Mouse (Mus musculus) spleen, adult 2 months (tissue): Measurements from ENCODE around the gene Slc35e1. TPM values are rescaled to one million over a fixed set of nuclear protein-coding genes. Genes with fewer than 3 reads are reported as not detected.

Source experiments
- DNase-seq, 2 experiments: peaks; one replicate each; pipeline versions ENCODE4 v3.0.0 to v3.0.0-alpha.2; 2012 to 2021; ENCODE audit warnings: low spot score in 2 of 2, low read depth in 1 of 2
- H3K27ac ChIP-seq: fragments of 200-500 bp; 2 replicates; pipeline ENCODE4 v1.5.1; 2012; ENCODE audit warnings: low read length, inconsistent platforms; ENCODE audit not compliant: insufficient read depth
- H3K27me3 ChIP-seq: fragments of 200-500 bp; 2 replicates; pipeline ENCODE4 v1.6.1; 2012; ENCODE audit warnings: mild to moderate bottlenecking, moderate library complexity, low read length, inconsistent platforms; ENCODE audit not compliant: control insufficient read depth, insufficient read depth
- H3K36me3 ChIP-seq: fragments of 200-500 bp; 2 replicates; pipeline ENCODE4 v1.6.1; 2012; ENCODE audit warnings: mild to moderate bottlenecking, low read length, inconsistent platforms; ENCODE audit not compliant: control insufficient read depth, insufficient read depth
- H3K4me1 ChIP-seq: fragments of 200-500 bp; 2 replicates; pipeline ENCODE4 v1.6.1; 2011; ENCODE audit warnings: inconsistent platforms; ENCODE audit not compliant: control insufficient read depth, insufficient read depth, insufficient read length
- H3K4me3 ChIP-seq: fragments of 200-500 bp; 2 replicates; pipeline ENCODE4 v1.5.1; 2011; ENCODE audit warnings: mild to moderate bottlenecking, inconsistent platforms; ENCODE audit not compliant: insufficient read depth, insufficient read length; ENCODE audit errors: extremely low read depth
- CTCF ChIP-seq: fragments of 200-500 bp; IDR thresholded peaks from 2 replicates; pipeline ENCODE4 v1.5.1; 2011; ENCODE audit warnings: mild to moderate bottlenecking, inconsistent platforms; ENCODE audit not compliant: insufficient read depth, insufficient read length, insufficient replicate concordance; ENCODE audit errors: extremely low read depth
- POLR2A ChIP-seq: fragments of 200-500 bp; IDR thresholded peaks from 2 replicates; pipeline ENCODE4 v1.6.1; 2011; ENCODE audit warnings: low read depth, low read length, inconsistent platforms
- WGBS: fragments of 180-500 bp; shearing (Covaris S2); methylation state at CpG from one replicate; pipeline ENCODE4 v1.1.7; 2018; 5-methylcytosine and 5-hydroxymethylcytosine counted together
- polyA plus RNA-seq: library from polyadenylated mRNA; depleted of rRNA; stranded (reverse); fragments of >200 nt; gene quantifications from 2 replicates; pipeline ENCODE4 v1.2.3, GENCODE M21; 2012

The Slc35e1 gene
- polyA plus RNA-seq, 1 experiment: 55.2 TPM

DNA sequence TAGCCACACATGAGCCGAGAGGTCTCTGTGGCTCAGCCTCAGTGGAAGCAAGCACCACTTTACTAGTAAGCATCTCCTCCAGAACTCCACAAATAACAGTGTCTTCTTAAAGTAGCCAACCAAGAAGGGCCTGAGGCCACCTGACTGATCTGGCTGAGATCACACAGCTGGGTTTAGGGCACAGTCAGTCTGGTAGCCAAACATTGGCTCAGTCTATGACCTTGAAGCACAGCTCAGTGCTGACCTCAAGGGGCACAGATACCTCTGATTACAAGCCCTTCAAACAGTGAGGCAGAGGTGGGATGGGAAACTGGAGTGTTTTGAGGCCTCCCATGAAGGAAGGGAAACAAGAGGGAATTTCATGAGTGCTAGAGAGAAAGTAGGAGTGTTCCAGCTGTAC lies 20.2 kb upstream of the Slc35e1 start:
- H3K36me3 ChIP-seq: no peaks in the 10 kb centered on the region
- no peak for DNase-seq
- H3K27me3 ChIP-seq: no peaks in the 10 kb centered on the region
- WGBS: 88% methylated on average over 1 of the region's 1 CpGs
- TF ChIP-seq POLR2A: no peak
- no peak for TF ChIP-seq CTCF
- no peaks in the 10 kb centered on the region for H3K4me1 ChIP-seq
- H3K4me3 ChIP-seq: no peak overlapping the region
- H3K27ac ChIP-seq: no peak overlapping the region

DNA sequence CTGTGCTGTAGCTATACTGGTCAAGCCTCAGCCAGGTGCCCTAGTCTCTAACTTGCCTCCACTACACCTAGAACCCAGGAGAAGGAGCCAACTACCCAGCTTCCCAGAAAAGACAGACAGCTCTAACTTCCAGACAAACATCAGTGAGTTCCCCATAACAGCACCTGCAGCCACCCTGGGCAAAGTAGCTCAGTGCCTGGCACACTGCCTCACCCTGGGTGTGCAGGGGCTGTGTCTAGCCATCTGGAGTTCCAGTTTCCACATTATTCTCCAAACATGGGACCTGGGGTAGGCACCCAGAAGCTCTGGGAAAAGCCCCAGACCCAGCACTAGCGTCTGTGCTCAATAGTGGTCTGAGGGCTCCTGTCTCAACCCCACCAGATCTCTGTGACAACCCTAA lies 15.1 kb upstream of the Slc35e1 start:
- Histone ChIP-seq H3K36me3 (no peaks in the 10 kb centered on the region), H3K27ac (no peak overlapping the region), H3K27me3 (no peaks in the 10 kb centered on the region), H3K4me1 (no peaks in the 10 kb centered on the region; the same call in 1 of the 2 replicates), H3K4me3 (no peak overlapping the region)
- 92% methylated on average over 1 of the region's 1 CpGs for WGBS
- TF ChIP-seq POLR2A (no peak), CTCF (no peak)
- no peak for DNase-seq

- H3K4me1 ChIP-seq: no peaks in the 10 kb centered on the region; the same call in 1 of the 2 replicates
- no peak overlapping the region for H3K4me3 ChIP-seq
- TF ChIP-seq POLR2A (no peak), CTCF (no peak)
- no peaks in the 10 kb centered on the region for H3K36me3 ChIP-seq
- no peak for DNase-seq
- H3K27ac ChIP-seq: no peak overlapping the region
- H3K27me3 ChIP-seq: no peaks in the 10 kb centered on the region
Measured at GRCm38 (mm10) chr8:72504637-72505314, 12.4 kb upstream of the Slc35e1 start.

GRCm38 (mm10) chr8:72504137-72504536 lies 11.7 kb upstream of the Slc35e1 start:
- Histone ChIP-seq H3K27ac (no peak overlapping the region), H3K27me3 (no peaks in the 10 kb centered on the region), H3K4me1 (no peaks in the 10 kb centered on the region; the same call in 1 of the 2 replicates), H3K36me3 (no peaks in the 10 kb centered on the region), H3K4me3 (no peak overlapping the region)
- TF ChIP-seq CTCF (no peak), POLR2A (no peak)
- no peak for DNase-seq

DNA sequence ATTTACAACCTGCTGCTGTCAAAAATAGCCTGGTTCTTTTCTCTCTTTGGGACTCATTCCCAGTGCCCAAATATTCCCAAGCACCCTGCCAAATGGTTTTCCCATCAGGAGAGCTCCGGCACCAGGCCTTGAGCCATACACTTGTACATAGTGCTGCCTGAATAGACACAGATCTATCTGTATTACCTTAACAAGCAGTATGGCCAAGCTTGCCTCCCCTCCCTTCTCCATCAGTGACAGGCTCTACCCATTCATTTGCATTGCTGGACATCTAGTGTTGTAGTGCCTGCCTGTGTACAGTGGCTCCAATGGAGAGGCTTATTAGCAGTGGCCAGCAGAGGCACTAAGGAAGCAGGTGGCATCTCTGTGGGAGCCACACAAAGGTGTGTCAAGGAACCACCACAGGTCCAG lies 8.1 kb upstream of the Slc35e1 start:
- H3K27ac ChIP-seq: no peak overlapping the region
- WGBS: 96% methylated on average over 1 of the region's 1 CpGs
- H3K4me3 ChIP-seq: no peak overlapping the region
- H3K4me1 ChIP-seq: no peaks in the 10 kb centered on the region; the same call in 1 of the 2 replicates
- no peak for DNase-seq
- no peak for TF ChIP-seq POLR2A
- peaks cover 12% of the 10 kb centered on the region for H3K36me3 ChIP-seq
- no peaks in the 10 kb centered on the region for H3K27me3 ChIP-seq

DNA sequence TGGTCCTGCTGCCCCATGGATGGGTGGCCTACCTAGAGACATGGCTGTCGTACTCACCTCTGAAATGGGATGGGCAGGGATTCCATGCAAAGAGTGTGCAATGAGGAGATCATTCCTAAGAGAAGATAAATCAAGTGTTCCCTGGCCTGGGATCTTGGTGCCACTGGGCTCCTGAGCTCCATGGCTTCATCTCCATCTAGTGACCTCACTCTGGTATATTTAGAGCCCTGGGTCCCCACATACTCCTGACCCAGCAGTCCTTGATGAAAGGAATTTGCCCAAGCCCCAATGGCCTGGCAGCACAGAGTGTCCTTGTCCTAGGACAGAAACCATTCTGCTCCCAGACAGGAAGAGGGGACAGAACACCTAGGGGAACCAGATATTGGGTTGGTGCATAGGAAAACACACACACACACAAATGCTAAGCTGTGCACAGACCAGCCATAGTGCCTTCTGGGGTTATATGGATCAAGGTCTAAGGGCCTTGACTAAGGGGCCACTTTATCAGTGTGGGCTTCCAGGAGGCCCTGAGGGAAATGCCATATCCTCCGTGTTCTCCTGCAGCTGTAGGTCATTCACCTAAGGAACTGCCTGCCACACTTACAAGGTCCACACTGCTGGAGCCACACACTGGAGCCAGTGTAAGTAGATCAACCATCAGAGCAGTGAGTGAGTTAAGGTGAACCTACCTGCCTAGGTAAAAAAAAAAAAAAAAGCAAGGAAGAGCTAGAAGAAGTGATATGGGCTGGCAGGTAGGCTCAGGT lies 7.3 kb upstream of the Slc35e1 start:
- Histone ChIP-seq H3K27ac (no peak overlapping the region), H3K4me1 (no peaks in the 10 kb centered on the region; the same call in 1 of the 2 replicates), H3K4me3 (no peak overlapping the region), H3K27me3 (no peaks in the 10 kb centered on the region), H3K36me3 (peaks cover 12% of the 10 kb centered on the region)
- DNase-seq: no peak
- TF ChIP-seq CTCF (no peak), POLR2A (no peak)
- WGBS: 91% methylated on average over 2 of the region's 2 CpGs

- 73% methylated on average over 4 of the region's 4 CpGs for WGBS
- Histone ChIP-seq H3K27me3 (no peaks in the 10 kb centered on the region), H3K27ac (no peak overlapping the region), H3K4me3 (no peak overlapping the region), H3K36me3 (peaks cover 12% of the 10 kb centered on the region), H3K4me1 (no peaks in the 10 kb centered on the region)
- TF ChIP-seq POLR2A: no peak
- no peak for TF ChIP-seq CTCF
- DNase-seq: no peak
Measured at GRCm38 (mm10) chr8:72498527-72498926, 6.1 kb upstream of the Slc35e1 start.
